Mouse (Mus musculus): ENCODE measurements around the gene H13. TPM values are rescaled to one million over a fixed set of nuclear protein-coding genes. Genes with fewer than 3 reads are reported as not detected.

Gene H13
- total RNA-seq (2015; ENCODE audit: low replicate concordance) (32.9 and 37.4 TPM in 2 replicates), total RNA-seq (2017; ENCODE audit: low replicate concordance) (13.8 and 20.8 TPM in 2 replicates)

- peak; percentile 90 for ATAC-seq (replicated peaks; ENCODE audit: low FRiP score, poor library complexity, severe bottlenecking)
Measured at GRCm38 (mm10) chr2:152669256-152669638, at the start of gene H13. TSS of gene H13 (plus strand) at chr2:152669461.

- no peak for ATAC-seq (replicated peaks; ENCODE audit: low FRiP score, poor library complexity, severe bottlenecking)
Measured at GRCm38 (mm10) chr2:152620367-152621134, 48.7 kb upstream of the H13 start.

GRCm38 (mm10) chr2:152622151-152622550 is 47.1 kb upstream of the H13 start:
- no peak for ATAC-seq (replicated peaks; ENCODE audit: low FRiP score, poor library complexity, severe bottlenecking)

- no peak for ATAC-seq (replicated peaks; ENCODE audit: low FRiP score, poor library complexity, severe bottlenecking)
Measured at GRCm38 (mm10) chr2:152622953-152623352, 46.3 kb upstream of the H13 start, which contains the start of gene Defb25. TSS of gene Defb25 (minus strand) at chr2:152623053.

- ATAC-seq (replicated peaks; ENCODE audit: low FRiP score, poor library complexity, severe bottlenecking), result no peak
Measured at GRCm38 (mm10) chr2:152624566-152624965, 44.7 kb upstream of the H13 start.

GRCm38 (mm10) chr2:152625256-152625655 is 44.0 kb upstream of the H13 start:
- no peak for ATAC-seq (replicated peaks; ENCODE audit: low FRiP score, poor library complexity, severe bottlenecking)

- no peak for ATAC-seq (replicated peaks; ENCODE audit: low FRiP score, poor library complexity, severe bottlenecking)
Measured at GRCm38 (mm10) chr2:152626774-152627591, 42.3 kb upstream of the H13 start, which contains the start of gene Rem1. TSS of gene Rem1 (plus strand) at chr2:152626951.

GRCm38 (mm10) chr2:152628066-152628465 is 41.2 kb upstream of the H13 start:
- peak; percentile 17; the same call in 1 of the 2 replicates for ATAC-seq (replicated peaks; ENCODE audit: low FRiP score, poor library complexity, severe bottlenecking)

GRCm38 (mm10) chr2:152629239-152629638 is 40.0 kb upstream of the H13 start:
- no peak for ATAC-seq (replicated peaks; ENCODE audit: low FRiP score, poor library complexity, severe bottlenecking)

GRCm38 (mm10) chr2:152629904-152630303 is 39.4 kb upstream of the H13 start:
- no peak for ATAC-seq (replicated peaks; ENCODE audit: low FRiP score, poor library complexity, severe bottlenecking)

- ATAC-seq (replicated peaks; ENCODE audit: low FRiP score, poor library complexity, severe bottlenecking), result no peak
Measured at GRCm38 (mm10) chr2:152633334-152633733, 35.9 kb upstream of the H13 start.

GRCm38 (mm10) chr2:152634311-152634710 is 35.0 kb upstream of the H13 start:
- ATAC-seq (replicated peaks; ENCODE audit: low FRiP score, poor library complexity, severe bottlenecking), result no peak

GRCm38 (mm10) chr2:152636246-152637005 is 32.8 kb upstream of the H13 start:
- ATAC-seq (replicated peaks; ENCODE audit: low FRiP score, poor library complexity, severe bottlenecking), result no peak

GRCm38 (mm10) chr2:152637006-152637322 is 32.3 kb upstream of the H13 start:
- ATAC-seq (replicated peaks; ENCODE audit: low FRiP score, poor library complexity, severe bottlenecking), result no peak

- no peak for ATAC-seq (replicated peaks; ENCODE audit: low FRiP score, poor library complexity, severe bottlenecking)
Measured at GRCm38 (mm10) chr2:152637381-152637780, 31.9 kb upstream of the H13 start.

GRCm38 (mm10) chr2:152638865-152639264 is 30.4 kb upstream of the H13 start:
- ATAC-seq (replicated peaks; ENCODE audit: low FRiP score, poor library complexity, severe bottlenecking), result no peak

- ATAC-seq (replicated peaks; ENCODE audit: low FRiP score, poor library complexity, severe bottlenecking), result no peak
Measured at GRCm38 (mm10) chr2:152639406-152640113, 29.7 kb upstream of the H13 start.

- ATAC-seq (replicated peaks; ENCODE audit: low FRiP score, poor library complexity, severe bottlenecking), result no peak
Measured at GRCm38 (mm10) chr2:152652901-152653620, 16.2 kb upstream of the H13 start.
